Mouse (Mus musculus) left cerebral cortex, adult 6 months (tissue): Measurements from ENCODE around the gene Olfr45. TPM values are rescaled to one million over a fixed set of nuclear protein-coding genes. Genes with fewer than 3 reads are reported as not detected.

ENCODE experiments used
- long read RNA-seq, 2 experiments: library from polyadenylated mRNA; unstranded; transcript quantifications; one replicate each; pipeline ENCODE4 v2.0.0; 2019 to 2020
- polyA plus RNA-seq: library from polyadenylated mRNA; unstranded; fragments of <200 nt; fragmentation: Nextera tagmentation; gene quantifications from 2 replicates; pipeline ENCODE4 v1.2.3, GENCODE M21; 2021

The Olfr45 gene
- polyA plus RNA-seq: not detected in 2 replicates
- long read RNA-seq, experiment 1: 0 reads
- long read RNA-seq, experiment 2: 0 reads

GRCm38 (mm10) chr7:140681651-140682050 is at the start of gene Olfr45:
Gene Olfr45, plus strand, starts transcription at chr7:140681951.

GRCm38 (mm10) chr7:140646152-140646551 is 35.6 kb upstream of the Olfr45 start, which contains the start of gene Olfr53:
Gene Olfr53, plus strand, starts transcription at chr7:140646452.

GRCm38 (mm10) chr7:140659630-140660029 is 22.1 kb upstream of the Olfr45 start, which contains the start of gene Olfr539:
Gene Olfr539, plus strand, starts transcription at chr7:140659930.

GRCm38 (mm10) chr7:140696967-140697366 is 15.2 kb downstream of the Olfr45 start, which contains the start of gene Olfr541:
Gene Olfr541, plus strand, starts transcription at chr7:140697267.

Other genes starting within 250 kb of the Olfr45 start
- not detected in 2 replicates for gene Olfr533, start 218.6 kb upstream of the Olfr45 start, polyA plus RNA-seq
- not detected in 2 replicates for gene Olfr535, start 197.7 kb upstream of the Olfr45 start, polyA plus RNA-seq
- gene Olfr536, start 174.6 kb upstream of the Olfr45 start, polyA plus RNA-seq: not detected in 2 replicates
- gene Olfr538, start 114.1 kb upstream of the Olfr45 start, polyA plus RNA-seq: not detected in 2 replicates
- not detected in 2 replicates for gene Olfr46, start 80.7 kb upstream of the Olfr45 start, polyA plus RNA-seq
- not detected in 2 replicates for gene Olfr61, start 53.0 kb upstream of the Olfr45 start, polyA plus RNA-seq
- gene Olfr53, start 35.5 kb upstream of the Olfr45 start, polyA plus RNA-seq: not detected in 2 replicates
- gene Olfr539, start 22.0 kb upstream of the Olfr45 start, polyA plus RNA-seq: 0.18 and 0.56 TPM in 2 replicates
- gene Olfr541, start 15.3 kb downstream of the Olfr45 start, polyA plus RNA-seq: not detected in 2 replicates
- gene Cyp2e1, start 81.8 kb downstream of the Olfr45 start, polyA plus RNA-seq: 0.67 and 1.3 TPM in 2 replicates
- gene Syce1, start 105.9 kb downstream of the Olfr45 start, polyA plus RNA-seq: 0.13 TPM in 1 of 2 replicates, not detected in the other
- 12.4 and 16.1 TPM in 2 replicates for gene Zfp941, start 140.2 kb downstream of the Olfr45 start, polyA plus RNA-seq
- 5.4 and 7.9 TPM in 2 replicates for gene Urah, start 153.1 kb downstream of the Olfr45 start, polyA plus RNA-seq
- not detected in 2 replicates for gene Scgb1c1, start 163.6 kb downstream of the Olfr45 start, polyA plus RNA-seq
- gene Odf3, start 165.9 kb downstream of the Olfr45 start, polyA plus RNA-seq: 0.09 TPM in 1 of 2 replicates, not detected in the other
- gene Gm45785, start 174.4 kb downstream of the Olfr45 start, polyA plus RNA-seq: 0.92 TPM in 1 of 2 replicates, not detected in the other
- 48.8 and 56.4 TPM in 2 replicates for gene Ric8a, start 175.0 kb downstream of the Olfr45 start, polyA plus RNA-seq
- 76.3 and 90.2 TPM in 2 replicates for gene Bet1l, start 175.6 kb downstream of the Olfr45 start, polyA plus RNA-seq
- 90.3 and 118 TPM in 2 replicates for gene Psmd13, start 200.0 kb downstream of the Olfr45 start, polyA plus RNA-seq
- 125 and 147 TPM in 2 replicates for gene Sirt3, start 200.4 kb downstream of the Olfr45 start, polyA plus RNA-seq
- gene Cox8b, start 218.5 kb downstream of the Olfr45 start, polyA plus RNA-seq: 1.3 and 2.4 TPM in 2 replicates
- 0.38 and 0.43 TPM in 2 replicates for gene Nlrp6, start 239.0 kb downstream of the Olfr45 start, polyA plus RNA-seq